Mouse (Mus musculus): ENCODE data around the gene Stpg3. TPM values are rescaled to one million over a fixed set of nuclear protein-coding genes. Genes with fewer than 3 reads are reported as not detected.

Gene Stpg3
- polyA plus RNA-seq, 1 experiment: 0.06 TPM

GRCm38 (mm10) chr2:25211121-25211670 is 3.2 kb downstream of the Stpg3 start, which contains the start of gene Nelfb:
Gene Nelfb (minus strand): TSS chr2:25211489.
- DNase-seq (ENCODE audit: extremely low spot score in 1 of 2, low spot score in 1 of 2): peak; percentile 73 to 80

- DNase-seq (ENCODE audit: extremely low spot score in 1 of 2, low spot score in 1 of 2): no peak
Observed at GRCm38 (mm10) chr2:25210686-25211085, 3.8 kb downstream of the Stpg3 start.

- no peak for DNase-seq (ENCODE audit: extremely low spot score in 1 of 2, low spot score in 1 of 2)
Observed at GRCm38 (mm10) chr2:25207593-25207992, 6.8 kb downstream of the Stpg3 start.

- no peak for DNase-seq (ENCODE audit: extremely low spot score in 1 of 2, low spot score in 1 of 2)
Observed at GRCm38 (mm10) chr2:25203631-25204214, 10.7 kb downstream of the Stpg3 start.

- no peak for DNase-seq (ENCODE audit: extremely low spot score in 1 of 2, low spot score in 1 of 2)
Observed at GRCm38 (mm10) chr2:25200631-25201030, 13.8 kb downstream of the Stpg3 start.

GRCm38 (mm10) chr2:25197946-25198345 is 16.5 kb downstream of the Stpg3 start:
- no peak for DNase-seq (ENCODE audit: extremely low spot score in 1 of 2, low spot score in 1 of 2)

GRCm38 (mm10) chr2:25197191-25197590 is 17.2 kb downstream of the Stpg3 start:
- DNase-seq (ENCODE audit: extremely low spot score in 1 of 2, low spot score in 1 of 2): no peak

- DNase-seq (ENCODE audit: extremely low spot score in 1 of 2, low spot score in 1 of 2): no peak
Observed at GRCm38 (mm10) chr2:25196172-25196954, 18.1 kb downstream of the Stpg3 start, which contains the start of gene Tor4a. Gene Tor4a (minus strand): TSS chr2:25196886.

- no peak for DNase-seq (ENCODE audit: extremely low spot score in 1 of 2, low spot score in 1 of 2)
Observed at GRCm38 (mm10) chr2:25195211-25196156, 19.0 kb downstream of the Stpg3 start.

GRCm38 (mm10) chr2:25194486-25195171 is 19.8 kb downstream of the Stpg3 start:
- DNase-seq (ENCODE audit: extremely low spot score in 1 of 2, low spot score in 1 of 2): no peak

- DNase-seq (ENCODE audit: extremely low spot score in 1 of 2, low spot score in 1 of 2): no peak
Observed at GRCm38 (mm10) chr2:25194006-25194405, 20.4 kb downstream of the Stpg3 start.

- DNase-seq (ENCODE audit: extremely low spot score in 1 of 2, low spot score in 1 of 2): peak; percentile 71 to 90
Observed at GRCm38 (mm10) chr2:25193330-25193770, 21.1 kb downstream of the Stpg3 start.

- no peak for DNase-seq (ENCODE audit: extremely low spot score in 1 of 2, low spot score in 1 of 2)
Observed at GRCm38 (mm10) chr2:25187841-25188240, 26.6 kb downstream of the Stpg3 start.

- no peak for DNase-seq (ENCODE audit: extremely low spot score in 1 of 2, low spot score in 1 of 2)
Observed at GRCm38 (mm10) chr2:25186575-25186930, 27.9 kb downstream of the Stpg3 start.

- no peak for DNase-seq (ENCODE audit: extremely low spot score in 1 of 2, low spot score in 1 of 2)
Observed at GRCm38 (mm10) chr2:25185625-25186574, 28.5 kb downstream of the Stpg3 start.

- DNase-seq (ENCODE audit: extremely low spot score in 1 of 2, low spot score in 1 of 2): no peak
Observed at GRCm38 (mm10) chr2:25184496-25184895, 29.9 kb downstream of the Stpg3 start.

- no peak for DNase-seq (ENCODE audit: extremely low spot score in 1 of 2, low spot score in 1 of 2)
Observed at GRCm38 (mm10) chr2:25183336-25183735, 31.1 kb downstream of the Stpg3 start.

- no peak for DNase-seq (ENCODE audit: extremely low spot score in 1 of 2, low spot score in 1 of 2)
Observed at GRCm38 (mm10) chr2:25182664-25183063, 31.8 kb downstream of the Stpg3 start.

GRCm38 (mm10) chr2:25181891-25182397 is 32.5 kb downstream of the Stpg3 start:
- DNase-seq (ENCODE audit: extremely low spot score in 1 of 2, low spot score in 1 of 2): no peak

All from frontal cortex, adult 2 months (tissue).